Mouse (Mus musculus) central nervous system, embryonic 11.5 days (tissue): ENCODE data around the gene Phf19. TPM values are rescaled to one million over a fixed set of nuclear protein-coding genes. Genes with fewer than 3 reads are reported as not detected.

Source experiments
- polyA plus RNA-seq: library from polyadenylated mRNA; depleted of rRNA; stranded (reverse); fragments of >200 nt; gene quantifications from 2 replicates; pipeline ENCODE4 v1.2.3, GENCODE M21; 2012; rRNA removed

The Phf19 gene
- 3.1 and 3.4 TPM in 2 replicates for polyA plus RNA-seq

DNA sequence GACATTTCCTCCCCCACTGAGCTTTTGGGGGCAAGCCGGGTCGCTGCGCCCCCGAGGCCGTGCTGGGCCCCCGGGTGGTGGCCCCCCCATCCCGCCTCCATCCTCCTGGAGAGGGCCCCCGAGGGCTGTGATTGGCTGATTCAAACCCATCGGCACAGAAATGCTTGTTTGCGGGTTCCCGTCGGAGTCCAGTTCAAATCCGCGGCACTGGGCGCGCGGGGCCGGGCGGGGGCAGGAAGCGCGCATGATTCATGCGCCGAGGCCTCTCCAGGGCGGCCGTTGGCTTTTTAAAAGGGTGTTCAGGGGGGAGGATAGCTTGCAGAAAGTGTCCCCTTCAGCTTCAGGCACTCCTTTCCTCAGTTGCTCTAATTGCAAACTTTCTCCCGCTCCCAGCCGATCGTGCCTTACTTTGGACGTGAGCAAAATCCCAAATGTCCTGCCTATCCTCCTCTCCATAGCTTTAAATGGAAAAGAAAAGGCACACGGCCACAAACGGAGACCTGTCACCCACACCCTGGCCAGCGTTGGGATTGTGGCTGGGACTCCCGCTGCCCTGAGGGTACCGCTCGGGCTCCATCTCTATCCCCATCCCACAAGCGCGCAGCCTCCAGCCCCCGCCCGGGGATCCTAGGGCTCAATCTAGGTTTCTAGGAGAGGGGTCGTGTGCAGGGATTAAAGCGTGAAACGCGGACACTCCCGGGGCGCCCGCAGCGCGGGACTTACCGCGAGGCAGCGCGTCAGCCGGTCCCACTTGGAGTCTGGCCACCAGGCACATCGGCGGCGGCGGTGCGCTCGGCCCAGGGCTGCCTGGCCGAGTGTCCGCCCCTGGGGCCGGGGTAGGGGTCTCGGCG lies at the start of gene Phf19:
Gene Phf19, minus strand, starts transcription at position 809 of the 851 bp plus-strand sequence.

DNA sequence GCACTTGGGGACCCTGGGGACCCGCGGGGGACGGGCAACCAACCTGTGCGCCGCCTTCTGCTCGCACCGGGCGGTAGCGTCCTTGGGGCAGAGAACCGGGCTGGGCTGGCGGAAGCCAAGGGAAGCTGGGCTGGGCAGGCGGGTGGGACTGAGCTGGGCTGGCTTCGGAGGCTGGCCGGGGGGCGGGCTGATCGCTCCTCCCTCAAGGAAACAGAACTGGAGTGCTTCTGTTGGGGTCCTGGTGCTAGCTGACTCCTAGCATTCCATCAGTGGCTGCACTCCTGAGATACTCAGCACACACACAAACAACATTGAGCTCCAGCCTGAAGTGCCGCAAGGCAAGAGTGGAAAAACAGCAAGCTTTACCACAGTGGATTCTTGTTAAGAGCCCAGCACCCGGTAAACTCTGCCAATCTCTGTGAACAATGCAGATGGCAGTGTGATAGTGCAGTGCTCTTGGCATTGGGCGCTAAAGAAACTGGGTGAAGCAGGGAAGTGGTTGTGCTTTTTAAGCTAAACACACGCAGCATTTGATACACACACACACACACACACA lies 47.7 kb upstream of the Phf19 start, which contains the start of gene Traf1:
Gene Traf1, minus strand, starts transcription at position 292 of the 556 bp plus-strand sequence.

DNA sequence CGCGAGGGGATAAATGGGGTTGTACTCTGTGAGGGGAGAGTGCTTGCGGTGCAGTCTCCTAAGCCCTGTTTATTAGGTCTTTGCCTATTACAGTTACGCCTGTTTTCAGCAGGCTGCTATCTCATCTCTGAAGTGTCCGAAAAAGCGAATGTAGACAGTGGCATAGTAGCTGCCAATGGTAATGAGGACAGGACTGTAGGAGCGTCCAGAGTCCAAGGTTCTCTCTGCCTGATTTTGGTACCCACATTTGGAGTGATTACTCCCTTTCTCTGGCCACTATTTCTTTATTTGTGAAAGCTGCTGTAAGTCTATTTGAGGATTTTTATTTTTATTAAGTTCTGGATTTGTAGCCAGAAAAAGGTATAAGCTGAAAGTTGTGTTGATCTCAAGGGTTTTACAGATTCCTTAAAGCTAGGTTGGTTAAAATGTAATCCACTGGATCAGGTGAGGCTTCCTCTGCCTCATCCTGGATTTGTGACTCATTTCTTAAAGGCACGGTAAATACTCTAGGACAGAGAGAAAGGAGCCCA lies 38.9 kb downstream of the Phf19 start, which contains the start of gene Psmd5:
Gene Psmd5, minus strand, starts transcription at position 153 of the 530 bp plus-strand sequence.

DNA sequence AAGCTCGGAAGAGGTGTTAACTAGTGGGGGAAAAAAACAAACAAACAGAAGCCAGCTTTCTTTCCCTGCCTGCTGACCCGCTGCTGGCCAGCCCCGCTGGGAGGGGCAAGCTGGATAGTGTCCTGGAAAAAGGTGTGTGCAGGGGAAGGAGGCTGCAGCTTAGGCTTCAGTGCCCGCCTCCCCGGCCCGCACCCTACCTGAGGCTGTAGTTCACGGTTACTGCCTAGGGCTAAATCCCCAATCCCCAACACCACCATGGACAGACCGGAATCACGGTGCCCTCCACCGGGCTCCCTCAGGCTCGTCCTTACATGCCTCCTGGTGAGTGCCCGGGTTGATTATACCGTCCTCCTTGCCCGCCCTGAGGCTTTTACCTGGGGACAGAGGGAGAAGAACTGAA lies 39.6 kb downstream of the Phf19 start, which contains the start of gene Cutal:
Gene Cutal, plus strand, starts transcription at position 126 of the 400 bp plus-strand sequence.

Other genes starting within 250 kb of the Phf19 start
- 39.7 and 45.8 TPM in 2 replicates for gene Gapvd1, start 158.8 kb downstream of the Phf19 start, polyA plus RNA-seq
- 667 and 1,111 TPM in 2 replicates for gene Hspa5, start 142.1 kb downstream of the Phf19 start, polyA plus RNA-seq
- 20.6 and 28.4 TPM in 2 replicates for gene Rabepk, start 114.1 kb downstream of the Phf19 start, polyA plus RNA-seq
- gene Fbxw2, start 87.7 kb downstream of the Phf19 start, polyA plus RNA-seq, result 49.8 and 54.7 TPM in 2 replicates
- 0.05 TPM in 2 replicates for gene Gm34653, start 81.0 kb downstream of the Phf19 start, polyA plus RNA-seq
- 0.14 and 0.22 TPM in 2 replicates for gene Cutal, start 39.6 kb downstream of the Phf19 start, polyA plus RNA-seq
- gene Psmd5, start 39.1 kb downstream of the Phf19 start, polyA plus RNA-seq, result 26.8 and 68.7 TPM in 2 replicates
- 0.60 and 0.83 TPM in 2 replicates for gene Traf1, start 47.7 kb upstream of the Phf19 start, polyA plus RNA-seq
- 0.84 and 1.7 TPM in 2 replicates for gene Hc, start 147.4 kb upstream of the Phf19 start, polyA plus RNA-seq
- 1.4 and 1.7 TPM in 2 replicates for gene AI182371, start 187.5 kb upstream of the Phf19 start, polyA plus RNA-seq
- gene Cntrl, start 195.5 kb upstream of the Phf19 start, polyA plus RNA-seq, result 48.1 and 48.4 TPM in 2 replicates